Mouse (Mus musculus) urinary bladder, adult 2 months (tissue): ENCODE data around the gene Pip4k2b. TPM values are rescaled to one million over a fixed set of nuclear protein-coding genes. Genes with fewer than 3 reads are reported as not detected.

Source experiments
- DNase-seq: peaks from one replicate; pipeline ENCODE4 v3.0.0; 2022; ENCODE audit warnings: low spot score
- polyA plus RNA-seq: library from polyadenylated mRNA; depleted of rRNA; stranded (reverse); fragments of >200 nt; gene quantifications from 2 replicates; pipeline ENCODE4 v1.2.3, GENCODE M21; 2012

Pip4k2b gene
- polyA plus RNA-seq, 1 experiment, result 17.2 TPM

DNA sequence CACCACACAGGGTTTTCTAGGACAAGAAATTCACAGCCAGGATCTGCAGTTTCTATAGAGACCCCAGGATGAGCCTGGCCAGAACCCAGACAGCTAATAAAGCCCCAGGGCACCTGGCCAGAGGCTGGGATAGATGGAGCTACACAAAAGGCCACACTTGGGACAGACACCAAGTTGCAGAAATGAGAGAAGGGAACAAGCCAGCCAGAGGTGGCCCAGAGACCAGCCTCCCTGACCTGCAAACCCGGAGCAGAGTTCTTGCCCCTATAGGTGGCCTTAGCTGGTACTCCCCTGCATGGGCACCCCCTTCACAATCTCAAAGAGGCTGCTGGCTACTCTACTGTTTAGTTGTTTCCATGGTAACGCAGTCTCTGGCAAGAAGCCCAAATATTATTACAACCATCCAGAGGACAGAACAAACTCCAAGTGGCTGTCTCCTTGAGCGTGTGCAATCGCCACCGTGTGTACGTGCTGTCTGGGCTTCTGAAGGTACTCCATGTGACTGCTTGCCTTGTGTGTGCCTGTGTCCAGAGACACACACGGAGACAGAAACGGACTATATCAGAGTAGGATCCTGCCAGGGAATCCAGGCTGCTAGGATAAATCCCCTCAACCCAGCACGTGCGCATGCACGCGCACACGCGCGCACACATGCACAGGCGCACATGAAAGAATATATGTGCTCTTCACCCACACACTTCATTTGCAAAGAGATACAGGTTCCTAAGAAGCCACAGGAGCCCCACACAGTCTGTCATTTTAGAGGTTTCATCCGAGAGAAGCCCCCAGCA, 49.4 kb downstream of the Pip4k2b start:
- no peak for DNase-seq

- no peak for DNase-seq
Observed at GRCm38 (mm10) chr11:97694435-97694834, 50.1 kb downstream of the Pip4k2b start.

DNA sequence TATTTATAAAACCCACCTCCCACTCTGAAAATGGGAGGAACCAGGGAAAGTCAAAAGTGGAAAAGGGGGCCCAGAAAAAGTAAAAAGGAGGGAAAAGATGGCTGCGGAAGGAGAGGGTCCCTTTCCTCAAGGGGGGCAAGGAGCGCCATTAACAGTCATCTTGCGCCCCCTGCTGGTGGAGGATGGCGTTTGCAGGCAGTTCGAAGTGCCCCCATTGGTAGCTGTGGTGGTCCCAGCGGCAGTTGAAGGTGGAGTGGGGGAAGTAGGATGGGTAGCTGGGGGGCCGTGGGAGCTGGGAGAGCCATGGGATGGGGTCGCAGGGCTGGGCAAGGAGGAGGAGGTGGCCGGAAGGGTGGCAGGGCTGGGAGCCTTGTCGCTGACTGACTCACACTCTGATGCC, 54.6 kb downstream of the Pip4k2b start:
- no peak for DNase-seq

DNA sequence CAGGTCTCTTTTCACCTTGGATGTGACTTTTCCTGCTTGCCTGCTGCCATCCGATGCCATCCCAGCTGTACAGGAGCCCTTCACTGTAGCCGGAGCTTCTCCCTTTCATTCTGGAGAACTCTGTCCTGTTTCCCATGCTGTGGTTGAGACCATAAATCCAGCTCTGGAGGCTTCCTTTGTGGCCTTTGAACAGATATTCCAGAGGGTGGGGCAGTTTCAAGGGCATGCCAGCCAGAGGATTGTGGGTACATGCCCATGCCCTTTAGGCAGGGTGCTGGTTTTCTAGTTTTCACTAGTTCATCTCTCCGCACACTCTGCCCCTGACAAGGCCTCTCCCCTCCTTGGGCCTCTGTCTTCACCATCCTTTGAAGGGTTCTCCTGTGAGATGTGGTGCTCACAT, 57.4 kb downstream of the Pip4k2b start:
- DNase-seq, result no peak

DNA sequence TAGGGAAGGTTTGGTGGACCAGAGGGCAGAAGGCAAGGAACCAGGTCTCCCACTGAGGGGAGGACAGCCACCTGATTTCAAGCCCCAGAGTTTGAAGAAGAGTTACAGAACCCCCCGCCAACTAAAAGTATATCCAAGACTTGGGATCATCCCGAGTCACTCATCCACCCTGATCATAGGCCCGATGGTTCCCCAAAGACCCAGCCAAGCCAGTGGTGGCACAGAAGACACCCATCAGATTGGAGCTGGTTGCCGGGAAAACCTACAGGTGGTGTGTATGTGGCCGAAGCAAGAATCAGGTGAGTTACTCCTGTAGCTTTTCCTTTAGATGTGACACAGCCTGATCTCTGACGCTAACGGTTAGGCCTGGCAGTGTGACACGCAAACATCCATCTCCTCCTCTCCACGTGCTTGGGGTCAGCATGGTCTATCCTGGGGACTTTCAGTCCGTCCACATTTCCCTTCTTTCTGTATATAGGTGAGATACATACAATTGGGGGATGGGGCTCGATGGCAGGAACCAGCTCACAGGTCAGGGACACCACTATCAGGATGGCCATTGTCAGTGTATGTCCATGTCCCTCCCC, 58.1 kb downstream of the Pip4k2b start:
- no peak for DNase-seq

GRCm38 (mm10) chr11:97685613-97686321, 58.7 kb downstream of the Pip4k2b start, which contains the start of gene Cisd3:
Cisd3 (plus strand) TSS chr11:97685826.
- DNase-seq, result peak; percentile 93

DNA sequence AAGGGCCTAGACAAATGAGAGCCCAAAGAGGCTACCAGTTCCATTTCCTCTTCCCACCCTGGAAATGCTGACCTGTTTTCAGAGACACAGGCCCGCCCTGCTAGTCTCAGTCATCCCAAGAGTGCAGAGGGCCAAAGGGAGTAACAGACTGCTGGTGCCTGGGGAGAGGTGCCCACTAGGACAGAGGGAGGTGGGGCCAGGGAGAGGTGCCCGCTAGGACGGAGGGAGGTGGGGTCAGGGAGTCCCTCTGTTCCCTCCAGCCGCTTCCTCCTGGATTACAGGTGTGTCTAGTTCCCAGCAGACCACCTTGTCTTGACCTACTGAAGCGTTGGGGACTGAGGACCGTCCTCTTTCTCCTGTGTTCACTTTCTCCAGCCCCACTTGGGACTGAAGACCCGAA, 59.7 kb downstream of the Pip4k2b start:
- no peak for DNase-seq

GRCm38 (mm10) chr11:97684063-97684680, 60.3 kb downstream of the Pip4k2b start:
- DNase-seq, result no peak

DNA sequence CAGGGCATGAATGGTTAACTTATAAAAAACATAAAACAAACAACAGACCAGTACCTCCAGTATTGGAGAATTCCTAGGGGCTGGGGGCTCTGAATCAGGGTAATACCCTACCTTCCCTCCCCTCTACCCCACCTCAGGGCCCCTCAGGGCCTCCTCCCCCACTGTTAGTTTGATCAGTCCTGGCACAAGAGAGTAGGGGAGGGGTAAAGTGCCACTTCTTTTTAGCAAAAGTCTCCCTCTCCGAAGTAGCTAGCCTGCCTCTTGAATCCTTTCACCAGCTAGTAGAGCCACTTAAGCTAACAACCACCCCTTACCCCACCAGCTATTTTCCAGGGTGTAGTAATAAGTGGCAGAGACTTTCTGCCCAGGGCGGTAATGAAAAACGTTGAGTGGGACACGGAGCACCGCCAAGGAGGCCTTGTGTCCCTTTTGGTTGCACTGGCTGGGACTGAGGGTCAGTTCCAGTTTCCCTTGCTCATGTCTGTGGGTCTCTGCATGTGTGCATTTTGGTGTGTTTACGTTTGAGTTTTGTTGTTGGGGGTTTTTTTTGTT, 61.9 kb downstream of the Pip4k2b start:
- DNase-seq, result no peak

GRCm38 (mm10) chr11:97680430-97680829, 64.1 kb downstream of the Pip4k2b start:
- DNase-seq, result no peak

- no peak for DNase-seq
Observed at GRCm38 (mm10) chr11:97678301-97678700, 66.2 kb downstream of the Pip4k2b start.

- no peak for DNase-seq
Observed at GRCm38 (mm10) chr11:97677842-97678241, 66.7 kb downstream of the Pip4k2b start.

GRCm38 (mm10) chr11:97677381-97677780, 67.1 kb downstream of the Pip4k2b start:
- no peak for DNase-seq

GRCm38 (mm10) chr11:97676050-97676754, 68.3 kb downstream of the Pip4k2b start:
- DNase-seq, result no peak

DNA sequence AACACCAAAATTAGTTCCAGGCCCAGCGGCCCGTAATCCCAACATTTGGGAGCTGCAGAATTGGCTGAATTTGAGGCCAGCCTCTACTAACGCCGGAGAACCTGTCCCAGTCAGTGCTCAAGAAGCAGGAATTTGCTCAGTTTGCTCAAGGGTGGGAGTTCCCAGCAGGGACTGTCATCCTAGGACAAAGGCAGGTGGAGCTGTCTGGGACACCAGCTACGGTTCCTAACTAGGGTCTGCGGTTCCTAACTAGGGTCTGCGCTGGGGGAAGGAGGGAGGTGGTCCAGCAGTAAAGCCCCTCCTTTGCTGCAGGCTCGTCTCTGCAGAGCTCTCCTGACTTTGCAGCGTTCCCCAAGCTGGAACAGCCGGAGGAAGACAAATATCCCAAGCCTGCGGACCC, 71.4 kb downstream of the Pip4k2b start:
- no peak for DNase-seq

DNA sequence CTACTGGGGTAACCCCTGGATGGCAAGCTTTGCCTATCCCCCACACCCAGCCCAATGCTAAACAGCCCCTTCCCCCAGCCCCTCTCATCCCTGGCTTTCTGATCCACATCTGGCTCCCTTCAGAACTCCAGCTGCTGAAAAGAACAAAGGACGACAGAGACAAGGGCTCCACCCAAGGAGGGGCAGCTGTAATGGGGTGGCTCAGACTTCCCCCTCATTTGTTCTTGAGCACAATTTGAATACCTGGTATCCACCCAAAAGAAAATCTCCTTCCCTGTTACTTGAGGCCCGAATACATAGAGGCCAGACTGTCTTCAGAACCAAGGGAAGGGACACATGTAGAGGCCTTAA, 73.4 kb downstream of the Pip4k2b start:
- DNase-seq, result no peak

DNA sequence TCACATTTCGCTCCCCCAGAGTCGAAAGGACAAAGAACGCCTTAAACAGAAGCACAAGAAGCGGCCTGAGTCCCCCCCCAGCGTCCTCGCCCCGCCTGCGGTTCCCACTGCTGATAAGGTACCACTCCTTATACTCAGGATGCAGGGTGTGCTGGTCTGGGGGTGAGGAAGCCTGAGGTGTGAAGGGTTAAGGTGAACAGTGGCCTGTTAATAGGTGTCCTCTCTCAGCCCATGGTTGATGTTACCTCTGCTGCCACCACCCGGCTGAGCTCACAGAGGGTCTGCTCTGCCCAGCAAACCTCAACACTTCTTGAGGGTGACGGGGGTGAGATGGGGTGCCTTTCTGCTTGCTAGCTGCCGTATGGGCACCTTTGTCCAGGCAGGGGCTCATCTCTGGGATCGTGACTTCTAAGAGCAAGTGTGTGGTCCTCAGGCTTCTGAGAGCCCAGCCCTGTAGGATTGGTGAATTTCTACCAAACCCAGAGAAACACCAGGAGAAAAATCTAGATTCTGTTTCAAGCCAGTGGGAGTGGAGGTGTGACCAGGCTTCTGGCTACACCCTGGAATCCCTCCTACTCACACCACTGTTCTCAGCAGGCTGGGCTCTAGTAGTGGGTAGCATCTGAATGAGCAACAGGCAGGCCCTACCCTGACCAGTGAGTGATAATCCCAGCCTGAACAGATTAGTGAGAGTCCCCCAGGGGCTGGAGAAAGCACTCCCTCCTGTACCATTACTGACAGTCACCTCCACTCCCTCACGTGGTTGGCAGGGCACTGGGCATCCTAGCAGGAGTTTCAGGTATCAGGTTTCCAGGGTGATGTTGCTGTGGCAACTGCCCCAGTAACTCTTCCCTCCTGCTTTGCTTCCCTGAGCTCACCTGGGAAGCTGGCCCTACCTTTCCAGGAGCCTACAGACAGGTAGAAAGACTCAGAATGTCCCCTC, 74.0 kb downstream of the Pip4k2b start:
- DNase-seq, result no peak

GRCm38 (mm10) chr11:97669829-97670228, 74.7 kb downstream of the Pip4k2b start:
- DNase-seq, result no peak

DNA sequence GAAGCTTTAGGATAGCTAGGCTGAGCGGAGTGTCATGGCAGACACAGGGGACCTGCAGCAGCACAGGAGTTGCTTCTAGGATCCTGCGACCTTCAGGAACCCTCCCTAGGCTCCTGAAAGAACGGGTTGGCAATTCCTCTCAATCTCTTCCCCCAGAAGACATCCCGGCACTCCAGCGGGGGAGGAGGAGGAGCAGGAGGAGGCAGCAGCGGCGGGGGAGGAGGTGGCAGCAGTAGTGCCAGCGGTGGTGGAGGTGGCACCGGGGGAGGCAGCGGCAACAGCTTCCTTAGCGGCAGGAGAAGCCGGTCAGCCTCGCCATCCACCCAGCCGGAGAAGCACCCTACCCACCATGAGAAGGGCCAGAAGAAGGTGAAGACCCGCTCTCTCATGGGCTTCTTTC, 75.2 kb downstream of the Pip4k2b start:
- no peak for DNase-seq

- DNase-seq, result no peak
Observed at GRCm38 (mm10) chr11:97668160-97668559, 76.3 kb downstream of the Pip4k2b start.
